Mouse (Mus musculus): Measurements from ENCODE around the gene Chit1. TPM values are rescaled to one million over a fixed set of nuclear protein-coding genes. Genes with fewer than 3 reads are reported as not detected.

Chit1 gene
- polyA plus RNA-seq, 1 experiment from 2014 or later = not detected

GRCm38 (mm10) chr1:134100928-134101327 lies 10.1 kb upstream of the Chit1 start:
- Histone ChIP-seq H3K4me1 (peaks cover 47% of the 10 kb centered on the region), H3K36me3 (no peaks in the 10 kb centered on the region), H3K4me3 (no peak overlapping the region), H3K9ac (no peak overlapping the region), H3K27ac (peak overlapping the region; percentile 7; the same call in 1 of the 2 replicates), H3K27me3 (no peaks in the 10 kb centered on the region), H3K4me2 (no peak overlapping the region), H3K9me3 (no peaks in the 10 kb centered on the region)
- ATAC-seq (ENCODE audit: insufficient number of reproducible peaks, insufficient read depth, low FRiP score, low TSS enrichment, low read depth) = no peak
- 76% methylated on average over 4 of the region's 4 CpGs for WGBS

- peaks cover 40% of the 10 kb centered on the region for H3K4me1 ChIP-seq
- no peak for ATAC-seq (ENCODE audit: insufficient number of reproducible peaks, insufficient read depth, low FRiP score, low TSS enrichment, low read depth)
- no peak overlapping the region for H3K27ac ChIP-seq
- no peaks in the 10 kb centered on the region for H3K36me3 ChIP-seq
- no peak overlapping the region for H3K4me2 ChIP-seq
- no peaks in the 10 kb centered on the region for H3K9me3 ChIP-seq
- H3K27me3 ChIP-seq = no peaks in the 10 kb centered on the region
- WGBS = 59% methylated on average over 3 of the region's 3 CpGs
- no peak overlapping the region for H3K4me3 ChIP-seq
- no peak overlapping the region for H3K9ac ChIP-seq
Observed at GRCm38 (mm10) chr1:134101593-134101992, 9.4 kb upstream of the Chit1 start.

GRCm38 (mm10) chr1:134103861-134104260 lies 7.2 kb upstream of the Chit1 start:
- no peak for ATAC-seq (ENCODE audit: insufficient number of reproducible peaks, insufficient read depth, low FRiP score, low TSS enrichment, low read depth)
- Histone ChIP-seq H3K4me1 (peaks cover 21% of the 10 kb centered on the region), H3K27me3 (no peaks in the 10 kb centered on the region), H3K4me2 (no peak overlapping the region), H3K9ac (no peak overlapping the region), H3K36me3 (no peaks in the 10 kb centered on the region), H3K27ac (peak overlapping the region; percentile 70), H3K9me3 (no peaks in the 10 kb centered on the region), H3K4me3 (no peak overlapping the region)
- 60% methylated on average over 5 of the region's 5 CpGs for WGBS

GRCm38 (mm10) chr1:134105043-134105763 lies 5.8 kb upstream of the Chit1 start:
- no peak overlapping the region for H3K4me2 ChIP-seq
- no peaks in the 10 kb centered on the region for H3K36me3 ChIP-seq
- H3K4me3 ChIP-seq = no peak overlapping the region
- peaks cover 12% of the 10 kb centered on the region for H3K4me1 ChIP-seq
- peak; percentile 21; the same call in 1 of the 2 replicates for ATAC-seq (ENCODE audit: insufficient number of reproducible peaks, insufficient read depth, low FRiP score, low TSS enrichment, low read depth)
- H3K27ac ChIP-seq = no peak overlapping the region
- no peaks in the 10 kb centered on the region for H3K27me3 ChIP-seq
- H3K9ac ChIP-seq = no peak overlapping the region; the same call in 1 of the 2 replicates
- no peaks in the 10 kb centered on the region for H3K9me3 ChIP-seq
- 80% methylated on average over 11 of the region's 11 CpGs for WGBS

- Histone ChIP-seq H3K9ac (no peak overlapping the region), H3K27ac (no peak overlapping the region), H3K36me3 (no peaks in the 10 kb centered on the region), H3K9me3 (no peaks in the 10 kb centered on the region), H3K27me3 (no peaks in the 10 kb centered on the region), H3K4me2 (no peak overlapping the region), H3K4me3 (no peak overlapping the region), H3K4me1 (peaks cover 7% of the 10 kb centered on the region)
- WGBS = 41% methylated on average over 3 of the region's 3 CpGs
- no peak for ATAC-seq (ENCODE audit: insufficient number of reproducible peaks, insufficient read depth, low FRiP score, low TSS enrichment, low read depth)
Observed at GRCm38 (mm10) chr1:134105764-134106430, 5.1 kb upstream of the Chit1 start.

- Histone ChIP-seq H3K4me3 (no peak overlapping the region), H3K4me2 (no peak overlapping the region), H3K27ac (no peak overlapping the region), H3K36me3 (no peaks in the 10 kb centered on the region), H3K4me1 (peaks cover 7% of the 10 kb centered on the region), H3K9ac (no peak overlapping the region), H3K9me3 (no peaks in the 10 kb centered on the region), H3K27me3 (no peaks in the 10 kb centered on the region)
- 5% methylated on average over 5 of the region's 5 CpGs for WGBS
- no peak for ATAC-seq (ENCODE audit: insufficient number of reproducible peaks, insufficient read depth, low FRiP score, low TSS enrichment, low read depth)
Observed at GRCm38 (mm10) chr1:134106719-134107118, 4.3 kb upstream of the Chit1 start.

GRCm38 (mm10) chr1:134107777-134108176 lies 3.3 kb upstream of the Chit1 start:
- no peak for ATAC-seq (ENCODE audit: insufficient number of reproducible peaks, insufficient read depth, low FRiP score, low TSS enrichment, low read depth)
- Histone ChIP-seq H3K36me3 (no peaks in the 10 kb centered on the region), H3K4me2 (no peak overlapping the region), H3K4me1 (peaks cover 7% of the 10 kb centered on the region), H3K27ac (no peak overlapping the region), H3K4me3 (no peak overlapping the region), H3K9ac (no peak overlapping the region), H3K27me3 (no peaks in the 10 kb centered on the region), H3K9me3 (no peaks in the 10 kb centered on the region)
- WGBS = 82% methylated on average over 7 of the region's 7 CpGs

GRCm38 (mm10) chr1:134110015-134110414 lies 1.0 kb upstream of the Chit1 start:
- Histone ChIP-seq H3K36me3 (no peaks in the 10 kb centered on the region), H3K4me2 (no peak overlapping the region), H3K9me3 (no peaks in the 10 kb centered on the region), H3K27ac (no peak overlapping the region), H3K9ac (no peak overlapping the region), H3K4me3 (no peak overlapping the region), H3K4me1 (peaks cover 14% of the 10 kb centered on the region), H3K27me3 (no peaks in the 10 kb centered on the region)
- whole genome bisulfite sequencing = 93% methylated on average over 3 of the region's 3 CpGs
- ATAC-seq (ENCODE audit: insufficient number of reproducible peaks, insufficient read depth, low FRiP score, low TSS enrichment, low read depth) = no peak

- H3K27me3 ChIP-seq = no peaks in the 10 kb centered on the region
- H3K27ac ChIP-seq = no peak overlapping the region
- H3K4me3 ChIP-seq = no peak overlapping the region
- no peak overlapping the region for H3K4me2 ChIP-seq
- ATAC-seq (ENCODE audit: insufficient number of reproducible peaks, insufficient read depth, low FRiP score, low TSS enrichment, low read depth) = no peak
- no peaks in the 10 kb centered on the region for H3K36me3 ChIP-seq
- H3K9ac ChIP-seq = no peak overlapping the region
- H3K4me1 ChIP-seq = peaks cover 19% of the 10 kb centered on the region
- H3K9me3 ChIP-seq = no peaks in the 10 kb centered on the region
- 88% methylated on average over 5 of the region's 5 CpGs for WGBS
Observed at GRCm38 (mm10) chr1:134110449-134110848, 593 bp upstream of the Chit1 start.

- Histone ChIP-seq H3K4me1 (peaks cover 24% of the 10 kb centered on the region), H3K4me2 (no peak overlapping the region), H3K27ac (peak overlapping the region; percentile 49), H3K27me3 (no peaks in the 10 kb centered on the region), H3K9ac (no peak overlapping the region), H3K36me3 (no peaks in the 10 kb centered on the region), H3K4me3 (no peak overlapping the region), H3K9me3 (no peaks in the 10 kb centered on the region)
- 49% methylated on average over 5 of the region's 5 CpGs for WGBS
- 0 out of 2 replicates have a peak, but pooled peaks have one; percentile 15 for ATAC-seq (ENCODE audit: insufficient number of reproducible peaks, insufficient read depth, low FRiP score, low TSS enrichment, low read depth)
Observed at GRCm38 (mm10) chr1:134113560-134113959, 2.5 kb downstream of the Chit1 start.

GRCm38 (mm10) chr1:134114018-134114417 lies 3.0 kb downstream of the Chit1 start:
- H3K4me2 ChIP-seq = no peak overlapping the region
- 68% methylated on average over 7 of the region's 7 CpGs for WGBS
- H3K27me3 ChIP-seq = no peaks in the 10 kb centered on the region
- peak overlapping the region; percentile 49; the same call in 1 of the 2 replicates for H3K27ac ChIP-seq
- H3K9ac ChIP-seq = no peak overlapping the region
- ATAC-seq (ENCODE audit: insufficient number of reproducible peaks, insufficient read depth, low FRiP score, low TSS enrichment, low read depth) = no peak
- H3K4me3 ChIP-seq = no peak overlapping the region
- peaks cover 24% of the 10 kb centered on the region for H3K4me1 ChIP-seq
- no peaks in the 10 kb centered on the region for H3K36me3 ChIP-seq
- H3K9me3 ChIP-seq = no peaks in the 10 kb centered on the region

GRCm38 (mm10) chr1:134114730-134115129 lies 3.7 kb downstream of the Chit1 start:
- Histone ChIP-seq H3K27me3 (no peaks in the 10 kb centered on the region), H3K4me1 (peaks cover 24% of the 10 kb centered on the region), H3K9me3 (no peaks in the 10 kb centered on the region), H3K4me2 (no peak overlapping the region), H3K4me3 (no peak overlapping the region), H3K27ac (no peak overlapping the region), H3K36me3 (no peaks in the 10 kb centered on the region), H3K9ac (no peak overlapping the region)
- 61% methylated on average over 13 of the region's 13 CpGs for WGBS
- no peak for ATAC-seq (ENCODE audit: insufficient number of reproducible peaks, insufficient read depth, low FRiP score, low TSS enrichment, low read depth)

Data from embryonic facial prominence, embryonic 13.5 days (tissue).